Mouse (Mus musculus): Measurements from ENCODE around the gene Gm21060. TPM values are rescaled to one million over a fixed set of nuclear protein-coding genes. Genes with fewer than 3 reads are reported as not detected.
"Not testable (repeated sequence)": the region's sequence is repeated elsewhere in the genome, so short reads cannot be mapped to it uniquely, and the experiment has no call there.

Gene Gm21060
- not detected in 2 replicates for polyA plus RNA-seq (2015; fragmentation: Nextera tagmentation; extraction: Ambion mirVana)

DNA sequence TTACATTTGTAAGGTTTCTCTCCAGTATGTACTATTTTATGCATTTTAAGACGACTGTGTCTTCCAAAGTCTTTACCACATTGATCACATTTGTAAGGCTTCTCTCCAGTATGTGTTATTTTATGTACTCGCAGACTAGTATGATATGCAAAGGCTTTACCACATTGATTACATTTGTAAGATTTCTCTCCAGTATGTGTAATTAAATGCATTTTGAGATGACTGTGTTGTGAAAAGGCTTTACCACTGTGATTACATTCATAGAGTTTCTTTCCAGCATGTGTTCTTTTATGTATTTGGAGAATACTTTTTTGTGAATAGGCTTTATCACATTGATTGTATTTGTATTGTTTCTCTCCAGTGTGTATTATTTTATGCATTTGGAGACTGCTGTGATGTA, at the start of gene Gm21060:
TSS of gene Gm21060 (minus strand) at position 101 of the 400 bp plus-strand sequence.
- H3K27me3 ChIP-seq, result no peaks in the 10 kb centered on the region
- H3K4me3 ChIP-seq, result no peak within 1 kb of the TSS
- no peak within 1 kb of the TSS for H3K27ac ChIP-seq (replicated peaks)
- no peak for ATAC-seq (ENCODE audit: low FRiP score, low read depth)
- H3K4me1 ChIP-seq (replicated peaks), result no peaks in the 10 kb centered on the region
- no peak within 1 kb of the TSS for H3K9ac ChIP-seq
- no peaks in the 10 kb centered on the region for H3K9me3 ChIP-seq
- H3K36me3 ChIP-seq, result no peaks in the 10 kb centered on the region
- 94% methylated on average over 2 of the region's 2 CpGs for WGBS
- no peak within 1 kb of the TSS for H3K4me2 ChIP-seq

DNA sequence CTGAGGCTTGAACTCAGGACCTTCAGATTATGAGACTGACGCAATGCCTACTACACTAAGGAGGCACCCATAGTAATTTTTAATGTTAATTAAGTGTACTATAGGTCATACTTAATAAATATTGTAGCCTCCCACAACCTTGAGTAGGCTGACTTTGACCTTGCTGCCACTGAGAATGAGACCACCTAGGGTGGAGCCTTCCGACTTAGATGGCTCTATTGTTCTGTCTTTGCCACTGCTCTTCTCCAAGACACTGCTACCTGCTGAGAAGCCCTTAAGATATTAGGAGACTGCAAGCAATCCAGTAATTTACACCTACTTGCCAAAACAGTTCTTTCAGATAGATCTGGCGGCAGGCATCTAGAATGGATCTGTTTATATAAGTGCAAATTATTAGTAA, 24.0 kb upstream of the Gm21060 start:
- H3K36me3 ChIP-seq; H3K4me3 ChIP-seq; H3K9me3 ChIP-seq; H3K9ac ChIP-seq; H3K27ac ChIP-seq (replicated peaks); H3K27me3 ChIP-seq; ATAC-seq (ENCODE audit: low FRiP score, low read depth); H3K4me1 ChIP-seq (replicated peaks); H3K4me2 ChIP-seq: not testable (repeated sequence)
- 79% methylated on average over 3 of the region's 3 CpGs for WGBS

DNA sequence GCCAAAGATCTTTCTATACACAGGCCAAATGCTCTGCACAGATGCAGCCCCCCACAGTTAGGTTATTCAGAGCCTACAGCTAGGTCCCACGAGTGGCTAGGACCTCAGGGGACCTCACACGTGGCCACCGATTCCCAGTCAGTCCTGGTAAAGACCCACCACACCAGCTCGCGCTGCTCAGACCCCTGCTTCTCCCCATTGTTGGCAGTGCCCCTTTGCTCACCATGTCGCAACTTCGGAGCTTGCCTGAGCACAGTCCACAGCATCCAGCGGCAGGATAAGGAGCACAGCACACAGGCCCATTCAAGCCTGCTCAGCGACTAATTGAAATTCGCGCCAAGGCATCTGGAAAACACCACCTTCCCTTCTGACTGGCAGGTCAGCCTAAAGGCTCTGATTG, 16.3 kb upstream of the Gm21060 start:
- not testable (repeated sequence) for H3K9ac ChIP-seq; H3K27ac ChIP-seq (replicated peaks); H3K27me3 ChIP-seq; ATAC-seq (ENCODE audit: low FRiP score, low read depth); H3K9me3 ChIP-seq; H3K4me2 ChIP-seq; H3K4me1 ChIP-seq (replicated peaks); H3K36me3 ChIP-seq; H3K4me3 ChIP-seq
- WGBS, result 22% methylated on average over 11 of the region's 11 CpGs

DNA sequence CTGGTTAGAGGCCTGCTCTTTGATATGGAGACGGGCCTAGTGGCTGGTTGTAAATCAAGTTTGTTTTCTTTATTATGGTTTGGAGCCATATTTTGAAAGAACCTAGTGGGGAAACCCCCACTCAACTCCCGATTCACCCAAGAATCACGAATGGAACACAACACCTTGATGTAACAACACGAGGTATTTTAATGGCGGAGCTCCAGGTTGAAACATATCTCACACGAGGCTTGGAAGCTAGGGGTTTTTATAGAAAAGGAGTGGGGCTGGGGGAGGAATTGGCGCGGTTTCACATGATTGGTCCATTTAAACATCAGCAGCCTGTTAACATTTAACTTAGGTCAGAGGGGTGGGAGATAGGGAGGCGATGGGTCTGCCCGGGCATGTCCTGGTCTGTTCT, 15.5 kb upstream of the Gm21060 start:
- not testable (repeated sequence) for H3K27me3 ChIP-seq; H3K4me2 ChIP-seq; ATAC-seq (ENCODE audit: low FRiP score, low read depth)

DNA sequence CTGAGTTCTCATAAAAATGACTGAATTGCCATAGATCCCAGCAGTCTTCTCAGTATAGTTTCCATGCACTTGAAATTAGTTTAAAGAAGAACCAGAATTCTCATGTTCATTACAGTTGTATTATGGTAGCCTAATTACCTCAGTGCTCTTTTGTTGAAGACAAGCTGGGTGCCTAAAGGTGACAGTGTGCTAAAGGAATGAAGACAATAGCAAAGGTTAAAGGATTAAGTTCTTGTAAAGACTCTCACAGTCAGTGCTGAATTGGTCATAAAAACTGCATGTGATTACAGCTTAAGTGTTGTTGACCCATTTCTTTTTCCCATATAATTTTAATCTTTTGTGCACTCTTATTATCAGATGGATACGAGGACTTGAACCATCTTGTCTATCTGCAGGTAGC, 11.2 kb upstream of the Gm21060 start:
- H3K36me3 ChIP-seq; ATAC-seq (ENCODE audit: low FRiP score, low read depth); H3K9me3 ChIP-seq; H3K27ac ChIP-seq (replicated peaks); H3K27me3 ChIP-seq; H3K4me3 ChIP-seq; H3K9ac ChIP-seq; H3K4me1 ChIP-seq (replicated peaks); H3K4me2 ChIP-seq: not testable (repeated sequence)
- 76% methylated on average over 1 of the region's 1 CpGs for WGBS

More for the DNA sequence above, 15.5 kb upstream of the Gm21060 start:
- H3K4me1 ChIP-seq (replicated peaks); H3K27ac ChIP-seq (replicated peaks); H3K4me3 ChIP-seq; H3K9me3 ChIP-seq; H3K36me3 ChIP-seq; H3K9ac ChIP-seq: not testable (repeated sequence)
- 93% methylated on average over 10 of the region's 10 CpGs for WGBS

DNA sequence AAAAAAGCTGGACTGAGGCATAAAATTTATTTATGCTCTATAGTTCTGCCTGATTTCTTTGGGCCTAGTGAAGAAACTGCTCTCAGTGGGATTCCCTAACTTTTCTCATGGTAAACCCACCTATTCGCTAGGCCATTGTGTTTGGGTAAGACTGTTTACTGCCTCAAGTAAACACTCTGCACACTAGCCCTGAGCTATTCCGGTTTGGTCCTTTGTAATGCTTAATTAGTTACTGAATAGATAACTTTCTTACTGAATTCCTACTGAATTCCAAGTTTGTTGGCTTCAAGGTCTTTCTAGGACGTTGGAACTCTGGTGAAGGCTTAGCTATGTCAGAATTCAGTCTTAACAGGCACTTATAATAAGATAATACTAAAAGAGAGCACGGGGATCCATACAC, 11.8 kb downstream of the Gm21060 start:
- not testable (repeated sequence) for H3K4me2 ChIP-seq; H3K36me3 ChIP-seq; H3K27me3 ChIP-seq; H3K4me3 ChIP-seq; H3K27ac ChIP-seq (replicated peaks); H3K9me3 ChIP-seq; H3K9ac ChIP-seq; ATAC-seq (ENCODE audit: low FRiP score, low read depth); H3K4me1 ChIP-seq (replicated peaks)
- 75% methylated on average over 4 of the region's 4 CpGs for WGBS

DNA sequence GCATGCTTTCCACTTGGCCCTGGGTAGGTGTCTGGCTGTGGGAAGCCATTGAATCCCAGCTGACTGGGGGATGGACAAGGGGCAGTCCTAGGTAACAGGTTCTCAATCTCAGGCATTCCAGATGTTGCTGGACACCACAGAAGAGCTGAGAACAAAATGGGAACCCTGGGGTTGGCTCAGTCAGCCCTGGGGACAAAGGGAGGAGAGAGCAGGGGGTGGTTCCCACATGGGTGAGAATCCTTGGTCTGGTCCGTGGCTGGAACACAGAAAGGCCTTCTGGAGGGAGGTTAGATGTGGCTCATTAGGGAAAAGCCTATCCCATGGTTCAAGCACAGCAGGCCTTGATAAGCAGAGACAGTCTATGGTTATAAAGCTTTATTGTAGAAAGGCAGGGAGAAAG, 13.3 kb downstream of the Gm21060 start:
- Histone ChIP-seq H3K4me2 (no peak overlapping the region), H3K9me3 (no peaks in the 10 kb centered on the region), H3K4me1 (replicated peaks) (no peaks in the 10 kb centered on the region), H3K27ac (replicated peaks) (no peak overlapping the region), H3K36me3 (no peaks in the 10 kb centered on the region), H3K9ac (no peak overlapping the region), H3K27me3 (no peaks in the 10 kb centered on the region), H3K4me3 (no peak overlapping the region)
- ATAC-seq (ENCODE audit: low FRiP score, low read depth), result no peak
- 48% methylated on average over 1 of the region's 1 CpGs for WGBS

DNA sequence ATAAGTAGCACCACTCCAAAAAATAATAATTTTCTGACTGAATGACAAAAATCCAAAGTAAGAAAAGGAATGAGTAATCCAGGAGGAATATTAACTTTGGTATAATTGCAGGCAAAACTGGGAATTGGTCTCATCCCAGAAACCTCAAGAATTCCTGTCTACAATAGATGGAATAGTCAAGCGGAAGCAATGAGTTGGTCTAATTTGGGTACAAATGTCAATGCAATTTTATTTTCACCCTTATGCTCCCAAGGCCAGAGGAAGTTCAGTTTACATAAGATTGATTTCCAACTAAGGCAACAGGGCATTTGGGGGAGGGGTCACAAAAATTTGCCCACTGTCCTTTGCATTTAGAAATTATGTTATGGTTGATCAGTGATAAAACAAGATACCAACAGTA, 21.4 kb downstream of the Gm21060 start:
- Histone ChIP-seq H3K27ac (replicated peaks) (no peak overlapping the region), H3K4me2 (no peak overlapping the region), H3K9me3 (no peaks in the 10 kb centered on the region), H3K36me3 (no peaks in the 10 kb centered on the region), H3K4me3 (no peak overlapping the region), H3K27me3 (no peaks in the 10 kb centered on the region), H3K4me1 (replicated peaks) (no peaks in the 10 kb centered on the region), H3K9ac (no peak overlapping the region)
- no peak for ATAC-seq (ENCODE audit: low FRiP score, low read depth)
- 94% methylated on average over 1 of the region's 1 CpGs for WGBS

DNA sequence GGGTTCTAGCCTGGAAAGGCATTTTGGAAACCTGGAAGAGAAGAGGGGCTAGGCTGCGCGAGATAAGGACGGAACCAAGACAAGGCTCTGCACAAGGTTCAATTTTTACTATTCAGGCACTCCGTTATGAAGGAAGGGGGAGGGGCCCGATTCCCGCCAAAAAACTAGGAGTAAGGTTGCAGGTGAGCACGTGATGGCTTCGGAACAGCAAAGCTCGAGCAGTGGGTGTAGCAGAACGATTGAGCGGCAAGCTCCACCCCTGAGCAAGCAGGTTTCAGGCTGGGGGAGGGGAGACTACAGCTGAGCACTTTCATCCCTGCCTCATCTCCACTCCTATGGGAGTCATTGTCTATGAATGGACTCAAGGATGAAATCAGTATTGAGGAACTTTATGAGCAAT, 27.7 kb downstream of the Gm21060 start:
- ATAC-seq (ENCODE audit: low FRiP score, low read depth); H3K4me2 ChIP-seq: not testable (repeated sequence)
- 41% methylated on average over 11 of the region's 11 CpGs for WGBS

DNA sequence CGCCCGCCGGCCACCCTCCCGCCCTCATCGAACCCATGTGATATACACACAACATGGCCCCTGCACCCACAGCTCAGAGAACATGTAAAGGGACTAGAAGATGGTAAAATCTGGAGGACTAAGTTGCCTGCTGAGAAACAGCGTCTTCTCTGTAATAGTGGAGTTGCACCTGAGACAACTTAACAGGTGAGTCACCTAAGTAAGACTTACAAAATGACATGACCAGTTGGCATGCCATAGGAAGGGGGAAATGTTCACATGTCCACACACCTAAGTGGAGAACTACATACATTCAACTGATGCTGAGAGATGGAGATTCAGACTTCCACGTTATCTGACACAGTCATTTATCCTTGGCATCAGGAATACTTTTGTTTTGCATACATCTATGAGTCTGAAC, 29.7 kb downstream of the Gm21060 start:
- 19% methylated on average over 7 of the region's 7 CpGs for WGBS
- no peak overlapping the region for H3K27ac ChIP-seq (replicated peaks)
- H3K4me3 ChIP-seq, result no peak overlapping the region
- H3K4me1 ChIP-seq (replicated peaks), result peaks cover 3% of the 10 kb centered on the region; the same call in 1 of the 2 replicates
- no peak overlapping the region for H3K4me2 ChIP-seq
- no peak overlapping the region for H3K9ac ChIP-seq
- ATAC-seq (ENCODE audit: low FRiP score, low read depth), result no peak
- no peaks in the 10 kb centered on the region for H3K36me3 ChIP-seq
- H3K27me3 ChIP-seq, result no peaks in the 10 kb centered on the region
- H3K9me3 ChIP-seq, result no peaks in the 10 kb centered on the region

More for the DNA sequence above, 27.7 kb downstream of the Gm21060 start:
- H3K36me3 ChIP-seq; H3K9ac ChIP-seq; H3K4me1 ChIP-seq (replicated peaks); H3K27me3 ChIP-seq; H3K9me3 ChIP-seq; H3K27ac ChIP-seq (replicated peaks); H3K4me3 ChIP-seq: not testable (repeated sequence)

DNA sequence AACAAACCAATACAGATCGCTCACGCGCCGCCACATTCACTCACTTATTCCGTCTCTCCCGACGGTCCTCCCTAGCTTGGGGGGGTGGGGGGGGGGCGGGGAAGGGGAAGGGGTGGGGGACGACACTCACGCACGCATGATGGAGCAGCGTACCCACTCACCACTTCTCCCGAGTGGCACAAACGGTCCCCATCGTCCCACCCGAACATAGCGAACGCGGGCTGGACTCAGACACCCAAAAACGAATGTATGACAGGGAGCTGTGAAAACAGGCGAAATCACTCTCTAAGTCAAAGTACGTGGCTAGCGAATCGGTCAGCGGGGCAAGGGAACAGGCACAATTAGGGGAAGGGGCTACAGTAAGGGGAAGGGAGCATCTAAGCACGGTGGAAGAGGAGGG, 30.2 kb downstream of the Gm21060 start:
- WGBS, result 4% methylated on average over 26 of the region's 26 CpGs

DNA sequence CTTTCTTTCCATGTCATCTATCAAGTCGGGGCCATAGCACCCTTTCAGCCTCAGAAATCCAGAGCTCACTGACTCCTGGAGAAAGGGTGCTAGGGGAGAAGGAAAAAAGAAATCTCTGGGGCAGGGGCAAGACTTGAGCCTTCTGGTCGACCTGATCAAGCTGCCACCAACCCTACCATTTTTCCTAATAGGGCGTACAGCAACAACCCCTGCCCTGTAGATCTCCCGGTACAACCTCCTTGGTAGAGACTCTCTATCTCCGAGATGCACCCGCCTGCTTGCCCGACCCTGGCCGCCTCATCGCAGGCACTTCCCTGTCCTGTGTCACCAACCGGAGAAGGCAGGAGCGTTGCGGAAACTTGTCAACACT, 30.6 kb downstream of the Gm21060 start:
- H3K27ac ChIP-seq (replicated peaks), result no peak overlapping the region
- no peaks in the 10 kb centered on the region for H3K27me3 ChIP-seq
- WGBS, result under 1% methylated on average over 12 of the region's 12 CpGs
- ATAC-seq (ENCODE audit: low FRiP score, low read depth), result no peak
- H3K4me2 ChIP-seq, result no peak overlapping the region
- no peaks in the 10 kb centered on the region for H3K36me3 ChIP-seq
- H3K4me3 ChIP-seq, result no peak overlapping the region
- H3K9ac ChIP-seq, result no peak overlapping the region
- H3K4me1 ChIP-seq (replicated peaks), result peaks cover 3% of the 10 kb centered on the region; the same call in 1 of the 2 replicates
- H3K9me3 ChIP-seq, result no peaks in the 10 kb centered on the region

More for the DNA sequence above, 30.2 kb downstream of the Gm21060 start:
- Histone ChIP-seq H3K27me3 (no peaks in the 10 kb centered on the region), H3K36me3 (no peaks in the 10 kb centered on the region), H3K9ac (no peak overlapping the region), H3K4me2 (no peak overlapping the region), H3K9me3 (no peaks in the 10 kb centered on the region), H3K4me3 (no peak overlapping the region), H3K4me1 (replicated peaks) (peaks cover 3% of the 10 kb centered on the region; the same call in 1 of the 2 replicates), H3K27ac (replicated peaks) (no peak overlapping the region)
- ATAC-seq (ENCODE audit: low FRiP score, low read depth), result no peak
